Mouse (Mus musculus) intestine, embryonic 14.5 days (tissue): Measurements from ENCODE around the gene Tubb1. TPM values are rescaled to one million over a fixed set of nuclear protein-coding genes. Genes with fewer than 3 reads are reported as not detected.

Experiments used
- ATAC-seq: fragments of 200-750 bp; cut with Nextera tagmentation; replicated peaks from 2 replicates; pipeline ENCODE4 v1.8.0; 2017; ENCODE audit warnings: low read depth, moderate number of reproducible peaks, moderate TSS enrichment, moderate library complexity; ENCODE audit not compliant: low FRiP score, low TSS enrichment
- DNase-seq: peaks from one replicate; pipeline ENCODE4 v3.0.0-alpha.2; 2018; ENCODE audit warnings: low spot score
- H3K27ac ChIP-seq: fragments of 300-500 bp; sonication (generic); 2 replicates; pipeline ENCODE4 v1.5.1; 2014; ENCODE audit warnings: low read depth, mild to moderate bottlenecking, control low read depth
- H3K27me3 ChIP-seq: fragments of 300-500 bp; sonication (generic); replicated peaks from 2 replicates; pipeline ENCODE4 v1.6.1; 2014; ENCODE audit warnings: low read length, control low read depth; ENCODE audit not compliant: control insufficient read depth, insufficient read depth
- H3K36me3 ChIP-seq: fragments of 300-500 bp; sonication (generic); 2 replicates; pipeline ENCODE4 v1.6.1; 2014; ENCODE audit warnings: low read length, control low read depth; ENCODE audit not compliant: control insufficient read depth, insufficient read depth
- H3K4me1 ChIP-seq: fragments of 300-500 bp; sonication (generic); replicated peaks from 2 replicates; pipeline ENCODE4 v1.6.1; 2014; ENCODE audit warnings: low read length, control low read depth, mixed read lengths; ENCODE audit not compliant: control insufficient read depth, insufficient read depth
- H3K4me2 ChIP-seq: fragments of 300-500 bp; sonication (generic); 2 replicates; pipeline ENCODE4 v1.6.1; 2014; ENCODE audit warnings: low read length
- H3K4me3 ChIP-seq: fragments of 300-500 bp; sonication (generic); 2 replicates; pipeline ENCODE4 v1.5.1; 2014; ENCODE audit warnings: low read depth, low read length, control low read depth, mixed read lengths
- H3K9ac ChIP-seq: fragments of 300-500 bp; sonication (generic); 2 replicates; pipeline ENCODE4 v1.6.1; 2014; ENCODE audit warnings: mild to moderate bottlenecking, low read length
- H3K9me3 ChIP-seq: fragments of 300-500 bp; sonication (generic); 2 replicates; pipeline ENCODE4 v1.6.1; 2016; ENCODE audit warnings: low read length, control low read depth; ENCODE audit not compliant: control insufficient read depth
- WGBS: fragments of 180-500 bp; shearing (Covaris S2); extraction: QIAGEN DNeasy Blood & Tissue Kit; methylation state at CpG from one replicate; pipeline ENCODE4 v1.1.7; 2014; 5-methylcytosine and 5-hydroxymethylcytosine counted together
- polyA plus RNA-seq: library from polyadenylated mRNA; unstranded; fragments of >200 nt; fragmentation: Nextera tagmentation; extraction: Ambion mirVana; gene quantifications from 2 replicates; pipeline ENCODE4 v1.2.1, GENCODE M21; 2014

Tubb1 gene
- polyA plus RNA-seq, 1 experiment from 2014 or later, result 2.6 TPM

- no peak for ATAC-seq
- WGBS, result 49% methylated on average over 5 of the region's 5 CpGs
- no peaks in the 10 kb centered on the region for H3K36me3 ChIP-seq
- no peaks in the 10 kb centered on the region for H3K27me3 ChIP-seq
- no peak overlapping the region for H3K4me3 ChIP-seq
- no peaks in the 10 kb centered on the region for H3K4me1 ChIP-seq
- H3K9me3 ChIP-seq, result no peaks in the 10 kb centered on the region
- no peak for DNase-seq
- no peak overlapping the region for H3K9ac ChIP-seq
- no peak overlapping the region for H3K4me2 ChIP-seq
- no peak overlapping the region for H3K27ac ChIP-seq
These were observed 51.8 kb downstream of the Tubb1 start for GRCm38 (mm10) chr2:174502321-174502720.

- WGBS, result 76% methylated on average over 25 of the region's 25 CpGs
- Histone ChIP-seq H3K4me1 (no peaks in the 10 kb centered on the region), H3K27me3 (no peaks in the 10 kb centered on the region), H3K9ac (no peak overlapping the region), H3K27ac (no peak overlapping the region), H3K4me3 (no peak overlapping the region), H3K9me3 (no peaks in the 10 kb centered on the region), H3K4me2 (no peak overlapping the region), H3K36me3 (no peaks in the 10 kb centered on the region)
- no peak for DNase-seq
- ATAC-seq, result no peak
These were observed 52.5 kb downstream of the Tubb1 start for GRCm38 (mm10) chr2:174502831-174503460.

Other genes starting within 250 kb of the Tubb1 start
- gene Gnas, start 166.4 kb upstream of the Tubb1 start, polyA plus RNA-seq, result 1,658 and 1,793 TPM in 2 replicates
- 8.2 and 12.6 TPM in 2 replicates for gene Gm20721, start 104.0 kb upstream of the Tubb1 start, polyA plus RNA-seq
- gene Nelfcd, start 34.9 kb upstream of the Tubb1 start, polyA plus RNA-seq, result 108 and 121 TPM in 2 replicates
- gene Ctsz, start 11.7 kb upstream of the Tubb1 start, polyA plus RNA-seq, result 191 and 207 TPM in 2 replicates
- gene Atp5e, start 13.4 kb downstream of the Tubb1 start, polyA plus RNA-seq, result 891 and 949 TPM in 2 replicates
- 114 and 120 TPM in 2 replicates for gene Prelid3b, start 22.4 kb downstream of the Tubb1 start, polyA plus RNA-seq
- gene Zfp831, start 192.8 kb downstream of the Tubb1 start, polyA plus RNA-seq, result not detected in 2 replicates